Mouse (Mus musculus) cerebellum, postnatal 4 days (tissue): ENCODE results near the gene Osbpl11.
"Not testable (repeated sequence)": the region's sequence is repeated elsewhere in the genome, so short reads cannot be mapped to it uniquely, and the experiment has no call there.

Experiments
- DNase-seq, 2 experiments: peaks; one replicate each; pipeline ENCODE4 v3.0.0; 2022; ENCODE audit warnings: low spot score in 2 of 2, mixed read lengths in 1 of 2

The Osbpl11 gene

GRCm38 (mm10) chr16:33177722-33178121, 7.1 kb upstream of the Osbpl11 start:
- DNase-seq, result no peak

- DNase-seq, result no peak
These were observed 6.4 kb upstream of the Osbpl11 start for GRCm38 (mm10) chr16:33178278-33179074.

GRCm38 (mm10) chr16:33179222-33179621, 5.6 kb upstream of the Osbpl11 start:
- DNase-seq, result not testable (repeated sequence)

GRCm38 (mm10) chr16:33179911-33180310, 5.0 kb upstream of the Osbpl11 start:
- DNase-seq, result no peak

- DNase-seq, result no peak
These were observed 4.1 kb upstream of the Osbpl11 start for GRCm38 (mm10) chr16:33180793-33181192.

GRCm38 (mm10) chr16:33185261-33186046, 583 bp downstream of the Osbpl11 start:
- peak; percentile 32 to 58 for DNase-seq

- no peak for DNase-seq
These were observed 1.3 kb downstream of the Osbpl11 start for GRCm38 (mm10) chr16:33186134-33186533.

GRCm38 (mm10) chr16:33188076-33188475, 3.2 kb downstream of the Osbpl11 start:
- DNase-seq, result no peak

GRCm38 (mm10) chr16:33191671-33192091, 6.8 kb downstream of the Osbpl11 start:
- no peak for DNase-seq

- DNase-seq, result no peak
These were observed 7.4 kb downstream of the Osbpl11 start for GRCm38 (mm10) chr16:33192280-33192679.

- DNase-seq, result peak in 1 of 2 experiments; percentile 13
These were observed 8.8 kb downstream of the Osbpl11 start for GRCm38 (mm10) chr16:33193649-33194048.

GRCm38 (mm10) chr16:33195686-33196313, 10.9 kb downstream of the Osbpl11 start:
- peak in 1 of 2 experiments; percentile 20 for DNase-seq

GRCm38 (mm10) chr16:33196578-33196977, 11.7 kb downstream of the Osbpl11 start:
- DNase-seq, result no peak

GRCm38 (mm10) chr16:33200589-33200988, 15.7 kb downstream of the Osbpl11 start:
- no peak for DNase-seq

GRCm38 (mm10) chr16:33210812-33211211, 25.9 kb downstream of the Osbpl11 start:
- no peak for DNase-seq

GRCm38 (mm10) chr16:33216313-33217003, 31.6 kb downstream of the Osbpl11 start:
- no peak for DNase-seq

GRCm38 (mm10) chr16:33217553-33218085, 32.7 kb downstream of the Osbpl11 start:
- DNase-seq, result not testable (repeated sequence)

GRCm38 (mm10) chr16:33222482-33222881, 37.6 kb downstream of the Osbpl11 start:
- no peak for DNase-seq

GRCm38 (mm10) chr16:33224381-33224780, 39.5 kb downstream of the Osbpl11 start:
- no peak for DNase-seq

- DNase-seq, result no peak
These were observed 49.3 kb downstream of the Osbpl11 start for GRCm38 (mm10) chr16:33234128-33234527.

GRCm38 (mm10) chr16:33236151-33236550, 51.3 kb downstream of the Osbpl11 start:
- DNase-seq, result no peak
